Mouse (Mus musculus): ENCODE results near the gene Mboat2.

Gene Mboat2
- long read RNA-seq, experiment 1, full-length matches to known transcripts, result 10 of 15 reads
- long read RNA-seq, experiment 1, partial matches to known transcripts, result 3 of 15 reads
- long read RNA-seq, experiment 1, other reads (novel, unspliced or antisense), result 2 of 15 reads
- long read RNA-seq, experiment 2, full-length matches to known transcripts, result 16 of 22 reads
- long read RNA-seq, experiment 2, partial matches to known transcripts, result 1 of 22 reads
- long read RNA-seq, experiment 2, other reads (novel, unspliced or antisense), result 5 of 22 reads

GRCm38 (mm10) chr12:24830766-24831152, at the start of gene Mboat2:
Gene Mboat2 (plus strand): TSS chr12:24830879.
- intact Hi-C loops (cut with DNase I), result no loop called here

GRCm38 (mm10) chr12:24783735-24784134, 46.9 kb upstream of the Mboat2 start:
- intact Hi-C loops (cut with DNase I), result no loop called here

- intact Hi-C loops (cut with DNase I), result no loop called here
These were observed 44.8 kb upstream of the Mboat2 start for GRCm38 (mm10) chr12:24785882-24786281.

GRCm38 (mm10) chr12:24786316-24786715, 44.4 kb upstream of the Mboat2 start:
- intact Hi-C loops (cut with DNase I), result no loop called here

GRCm38 (mm10) chr12:24789659-24790058, 41.0 kb upstream of the Mboat2 start:
- intact Hi-C loops (cut with DNase I), result no loop called here

- intact Hi-C loops (cut with DNase I), result no loop called here
These were observed 19.4 kb upstream of the Mboat2 start for GRCm38 (mm10) chr12:24811230-24811629.

- intact Hi-C loops (cut with DNase I), result no loop called here
These were observed 18.8 kb upstream of the Mboat2 start for GRCm38 (mm10) chr12:24811906-24812305.

GRCm38 (mm10) chr12:24822831-24823230, 7.8 kb upstream of the Mboat2 start:
- intact Hi-C loops (cut with DNase I), result no loop called here

GRCm38 (mm10) chr12:24823636-24824354, 6.9 kb upstream of the Mboat2 start:
- intact Hi-C loops (cut with DNase I), result no loop called here

GRCm38 (mm10) chr12:24830086-24830485, 593 bp upstream of the Mboat2 start:
- intact Hi-C loops (cut with DNase I), result no loop called here

- intact Hi-C loops (cut with DNase I), result no loop called here
These were observed 679 bp downstream of the Mboat2 start for GRCm38 (mm10) chr12:24831153-24831963.

- intact Hi-C loops (cut with DNase I), result no loop called here
These were observed 1.3 kb downstream of the Mboat2 start for GRCm38 (mm10) chr12:24831964-24832427.

GRCm38 (mm10) chr12:24832438-24832837, 1.8 kb downstream of the Mboat2 start:
- intact Hi-C loops (cut with DNase I), result no loop called here

- intact Hi-C loops (cut with DNase I), result no loop called here
These were observed 7.3 kb downstream of the Mboat2 start for GRCm38 (mm10) chr12:24837947-24838346.

GRCm38 (mm10) chr12:24841115-24841879, 10.6 kb downstream of the Mboat2 start:
- intact Hi-C loops (cut with DNase I), result no loop called here

- intact Hi-C loops (cut with DNase I), result no loop called here
These were observed 11.7 kb downstream of the Mboat2 start for GRCm38 (mm10) chr12:24842299-24842910.

GRCm38 (mm10) chr12:24843395-24844072, 12.9 kb downstream of the Mboat2 start:
- intact Hi-C loops (cut with DNase I), result no loop called here

GRCm38 (mm10) chr12:24845344-24845743, 14.7 kb downstream of the Mboat2 start:
- intact Hi-C loops (cut with DNase I), result loop anchor here (5.0 kb wide), 1 partner anchor 128 kb away; no protein-coding TSS in a partner anchor

- intact Hi-C loops (cut with DNase I), result loop anchor here (5.0 kb wide), 1 partner anchor 131 kb away; no protein-coding TSS in a partner anchor
These were observed 17.4 kb downstream of the Mboat2 start for GRCm38 (mm10) chr12:24848107-24848506.

- intact Hi-C loops (cut with DNase I), result no loop called here
These were observed 26.7 kb downstream of the Mboat2 start for GRCm38 (mm10) chr12:24857354-24857753.

Data from adrenal gland (tissue).